Mouse (Mus musculus): ENCODE measurements around the gene S1pr1.

S1pr1 gene

DNA sequence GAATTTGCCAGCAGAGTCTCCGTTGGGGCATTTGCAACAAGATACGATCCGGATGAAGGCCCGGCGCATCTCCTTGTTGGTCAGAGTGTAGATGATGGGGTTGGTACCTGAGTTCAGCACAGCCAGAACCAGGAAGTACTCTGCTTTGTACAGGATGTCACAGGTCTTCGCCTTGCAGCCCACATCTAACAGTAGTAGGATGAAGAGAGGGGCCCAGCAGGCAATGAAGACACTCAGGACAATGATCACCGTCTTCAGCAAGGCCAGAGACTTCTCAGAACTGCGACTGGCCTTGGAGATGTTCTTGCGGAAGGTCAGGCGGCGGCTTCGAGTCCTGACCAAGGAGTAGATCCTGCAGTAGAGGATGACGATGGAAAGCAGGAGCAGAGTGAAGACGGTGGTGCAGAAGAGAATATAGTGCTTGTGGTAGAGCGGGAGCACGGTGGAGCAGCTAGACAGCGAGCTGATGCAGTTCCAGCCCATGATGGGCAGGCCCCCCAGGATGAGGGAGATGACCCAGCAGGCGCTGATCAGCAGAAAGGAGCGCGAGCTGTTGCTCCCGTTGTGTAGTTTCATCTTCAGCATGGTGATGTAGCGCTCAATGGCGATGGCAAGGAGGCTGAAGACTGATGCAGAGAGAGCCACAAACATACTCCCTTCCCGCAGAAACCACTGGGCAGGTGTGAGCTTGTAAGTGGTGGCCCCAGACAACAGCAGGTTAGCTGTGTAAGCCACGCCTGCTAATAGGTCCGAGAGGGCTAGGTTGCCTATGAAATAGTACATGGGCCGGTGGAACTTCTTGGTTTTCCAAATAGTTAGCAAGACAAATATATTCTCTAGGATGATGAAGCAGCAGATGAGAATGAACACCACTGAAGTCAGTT, 2.7 kb downstream of the S1pr1 start:
- no peak for DNase-seq (ENCODE audit: low read depth, low spot score)

DNA sequence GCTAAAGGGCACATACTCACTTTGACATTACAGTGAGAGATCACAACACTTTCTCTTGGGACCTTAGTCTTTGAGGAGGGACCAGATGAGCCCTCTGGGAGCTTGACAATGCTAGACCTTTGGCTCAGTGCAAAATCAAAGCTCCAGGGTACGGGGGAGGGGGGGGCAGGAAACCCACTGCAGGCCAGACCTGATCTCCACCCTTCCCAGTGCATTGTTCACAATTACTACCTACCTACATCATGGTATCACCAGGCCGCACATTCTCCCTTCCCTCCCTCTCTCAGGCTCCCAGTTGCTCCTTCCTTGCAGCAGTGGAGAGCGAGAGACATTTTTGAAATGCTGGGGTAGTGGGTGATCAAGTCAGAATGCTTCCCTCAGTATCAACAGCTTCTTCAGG, 3.5 kb downstream of the S1pr1 start:
- no peak for DNase-seq (ENCODE audit: low read depth, low spot score)

DNA sequence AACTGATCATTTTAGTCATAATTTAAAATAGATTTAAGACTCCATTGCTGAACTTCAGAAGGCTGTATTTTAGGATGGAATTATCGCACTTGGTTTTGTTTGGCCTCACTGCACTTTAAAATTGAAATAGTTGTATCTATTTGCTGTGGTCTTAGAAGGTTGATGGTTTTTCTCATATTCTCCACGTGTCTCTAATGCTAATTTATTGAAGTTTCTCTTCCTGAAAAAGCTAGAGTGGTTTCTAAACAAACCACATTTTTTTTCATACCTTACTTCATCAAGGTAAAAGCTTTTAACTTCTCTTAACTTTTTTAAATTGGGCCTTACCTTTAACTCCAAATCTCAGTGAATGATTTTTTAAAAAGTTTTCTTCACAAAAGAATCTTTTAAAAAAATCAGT, 4.8 kb downstream of the S1pr1 start:
- DNase-seq (ENCODE audit: low read depth, low spot score) = no peak

GRCm38 (mm10) chr3:115709118-115709574, 5.7 kb downstream of the S1pr1 start:
- no peak for DNase-seq (ENCODE audit: low read depth, low spot score)

- DNase-seq (ENCODE audit: low read depth, low spot score) = no peak
Observed at GRCm38 (mm10) chr3:115706736-115707135, 8.1 kb downstream of the S1pr1 start.

- no peak for DNase-seq (ENCODE audit: low read depth, low spot score)
Observed at GRCm38 (mm10) chr3:115704254-115704908, 10.5 kb downstream of the S1pr1 start.

DNA sequence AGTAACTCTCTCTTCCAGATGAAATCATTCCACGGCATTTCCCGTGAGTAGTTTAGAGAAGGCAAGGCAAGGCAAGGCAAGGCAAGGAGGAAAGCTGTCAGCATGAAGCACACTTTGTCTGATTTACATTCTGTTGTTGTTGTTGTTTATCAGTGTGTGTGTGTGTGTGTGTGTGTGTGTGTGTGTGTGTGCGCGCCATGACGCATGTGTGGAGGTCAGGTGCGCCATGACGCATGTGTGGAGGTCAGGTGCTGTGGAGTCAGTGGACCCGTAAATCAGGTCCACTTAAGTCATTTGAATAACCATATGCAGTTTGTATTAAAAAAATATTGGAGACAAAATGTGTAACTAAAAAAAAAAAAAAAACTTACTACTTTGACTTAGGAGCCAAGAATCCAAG, 11.2 kb downstream of the S1pr1 start:
- no peak for DNase-seq (ENCODE audit: low read depth, low spot score)

DNA sequence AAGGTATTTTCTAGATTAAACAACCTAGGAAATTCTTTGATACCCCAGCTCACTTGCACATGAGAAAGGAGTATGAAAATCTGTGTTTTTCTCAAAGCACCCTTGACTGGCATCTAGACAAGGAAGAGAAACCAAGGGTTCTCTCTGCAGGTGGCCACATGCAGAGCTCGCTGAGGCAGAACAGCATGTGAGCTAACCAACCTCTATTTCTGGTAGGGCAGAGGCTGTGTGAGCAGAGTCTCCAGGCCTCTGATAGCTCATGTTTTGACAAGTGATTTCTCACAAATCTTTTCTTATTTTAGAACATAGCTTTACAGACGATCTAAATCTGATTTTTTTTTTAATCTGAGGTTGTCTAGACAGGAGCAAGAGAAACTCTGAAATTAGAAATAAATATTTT, 12.8 kb downstream of the S1pr1 start:
- DNase-seq (ENCODE audit: low read depth, low spot score) = no peak

GRCm38 (mm10) chr3:115695194-115695891, 19.5 kb downstream of the S1pr1 start:
- DNase-seq (ENCODE audit: low read depth, low spot score) = no peak

GRCm38 (mm10) chr3:115694168-115694567, 20.7 kb downstream of the S1pr1 start:
- DNase-seq (ENCODE audit: low read depth, low spot score) = no peak

DNA sequence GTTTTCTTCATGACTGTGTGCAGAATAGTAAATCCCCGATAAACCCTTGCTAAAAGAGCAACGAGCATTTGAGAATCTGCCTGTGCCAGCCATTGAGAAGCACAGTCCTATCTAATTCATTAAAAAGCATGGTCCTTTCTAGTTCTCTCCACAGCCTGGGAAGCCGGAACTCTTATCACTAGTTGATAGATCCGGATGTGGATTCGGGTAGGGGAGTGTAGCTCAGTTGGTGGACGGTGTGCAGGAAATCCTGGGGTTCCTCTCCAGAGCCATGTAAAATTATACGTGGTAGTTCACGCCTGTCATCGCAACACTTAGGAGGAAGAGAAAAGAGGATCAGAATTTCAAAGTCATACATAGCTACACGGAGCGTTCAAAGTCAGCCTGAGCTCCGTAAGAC, 21.5 kb downstream of the S1pr1 start:
- DNase-seq (ENCODE audit: low read depth, low spot score) = no peak

GRCm38 (mm10) chr3:115692857-115693256, 22.0 kb downstream of the S1pr1 start:
- DNase-seq (ENCODE audit: low read depth, low spot score) = no peak

GRCm38 (mm10) chr3:115692384-115692783, 22.5 kb downstream of the S1pr1 start:
- no peak for DNase-seq (ENCODE audit: low read depth, low spot score)

DNA sequence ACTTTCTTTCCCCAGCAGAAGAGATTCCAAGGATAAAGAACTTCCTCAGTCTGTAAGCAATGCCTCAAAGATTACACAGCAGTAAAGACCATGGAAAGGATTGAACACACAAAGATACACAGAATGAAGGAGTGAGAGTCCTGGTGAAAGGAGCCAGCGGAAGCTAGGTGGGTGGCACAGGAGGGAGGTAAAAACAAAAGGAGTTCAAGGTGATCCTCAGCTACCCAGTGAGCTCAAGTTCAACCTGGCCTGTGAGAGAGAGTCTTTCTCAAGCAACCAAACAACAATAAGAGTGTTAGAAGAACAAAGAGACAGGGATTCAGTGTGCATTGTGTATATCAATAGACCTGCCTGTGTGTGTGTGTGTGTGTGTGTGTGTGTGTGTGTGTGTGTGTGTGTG, 25.0 kb downstream of the S1pr1 start:
- DNase-seq (ENCODE audit: low read depth, low spot score) = no peak

DNA sequence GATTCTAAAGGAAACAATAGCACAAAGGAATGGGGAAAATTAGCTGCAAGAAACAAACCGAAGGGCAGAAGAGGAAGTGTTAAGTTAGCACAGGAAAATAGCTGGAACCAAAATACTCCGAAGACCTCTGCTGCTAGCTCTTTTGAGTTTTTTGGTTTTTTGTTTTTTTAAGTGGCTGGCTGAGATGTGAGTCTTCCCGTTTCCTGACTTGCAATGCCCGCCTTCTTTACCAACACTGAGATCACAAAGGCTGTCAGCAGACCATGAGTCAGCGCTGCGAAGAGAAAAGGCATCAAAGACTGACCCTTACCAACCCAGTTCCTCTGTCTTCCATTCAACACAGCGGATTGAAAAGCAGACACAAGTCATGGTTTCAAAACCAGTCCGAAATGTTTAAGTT, 25.5 kb downstream of the S1pr1 start:
- DNase-seq (ENCODE audit: low read depth, low spot score) = no peak

DNA sequence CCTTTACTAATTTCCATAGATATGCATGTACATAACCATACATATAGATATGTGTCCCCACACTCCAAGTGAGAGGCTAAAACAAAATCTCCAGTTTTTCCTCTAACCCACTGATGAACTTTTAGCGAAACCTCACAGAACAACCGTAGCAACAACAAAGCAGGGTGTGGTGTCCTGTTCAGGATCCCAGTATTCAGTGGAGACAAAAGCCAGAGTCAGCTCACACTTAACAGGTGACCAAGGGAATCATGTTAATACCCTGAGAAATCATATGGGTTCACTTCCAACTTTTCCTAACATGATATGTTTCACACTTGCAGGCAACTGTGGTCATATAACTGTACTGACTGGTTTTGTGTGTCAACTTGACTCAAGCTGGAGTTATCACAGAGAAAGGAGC, 27.1 kb downstream of the S1pr1 start:
- DNase-seq (ENCODE audit: low read depth, low spot score) = no peak

DNA sequence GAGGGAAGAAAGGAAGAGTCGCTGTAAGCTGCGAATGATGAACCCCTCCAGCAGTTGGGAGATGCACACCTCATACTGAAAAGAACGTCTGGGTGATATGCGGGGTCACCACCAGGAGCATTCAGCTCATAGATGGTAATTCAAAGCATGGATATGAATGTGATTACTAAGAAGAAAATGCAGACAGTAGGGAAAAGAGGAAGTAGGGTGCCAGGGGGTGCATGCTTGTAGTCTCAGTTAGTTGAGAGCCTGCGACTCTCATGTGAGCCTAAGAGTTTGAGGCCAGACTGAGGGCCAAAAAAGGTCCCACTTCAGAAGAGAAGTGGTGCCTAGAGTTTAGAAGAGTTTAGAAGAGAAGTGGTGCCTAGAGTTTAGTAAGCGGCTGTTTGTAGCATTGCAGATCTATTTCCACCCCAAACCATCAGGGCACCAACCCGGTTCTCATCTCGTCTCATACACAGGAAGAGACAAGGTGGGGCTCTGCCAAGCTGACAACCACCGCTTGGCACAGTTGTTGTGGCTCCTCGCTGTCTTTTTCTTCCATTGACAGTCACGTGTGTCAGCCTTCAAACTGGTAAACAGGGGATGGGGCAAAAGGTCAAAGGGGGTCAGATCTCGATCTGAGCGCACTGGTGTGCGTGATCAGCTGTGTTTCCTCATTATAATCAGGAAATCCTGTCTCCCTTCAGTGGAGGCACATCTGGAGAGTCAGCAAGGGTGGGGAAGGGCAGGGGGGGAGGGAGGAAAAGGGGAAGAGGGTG, 32.4 kb downstream of the S1pr1 start:
- DNase-seq (ENCODE audit: low read depth, low spot score) = no peak

GRCm38 (mm10) chr3:115681184-115681583, 33.7 kb downstream of the S1pr1 start:
- DNase-seq (ENCODE audit: low read depth, low spot score) = no peak

GRCm38 (mm10) chr3:115679022-115679421, 35.9 kb downstream of the S1pr1 start:
- DNase-seq (ENCODE audit: low read depth, low spot score) = no peak

GRCm38 (mm10) chr3:115675546-115676535, 39.0 kb downstream of the S1pr1 start:
- no peak for DNase-seq (ENCODE audit: low read depth, low spot score)

Data from forelimb bud, embryonic 11.5 days (tissue).